12 mouse cellular contexts compared by ENCODE assay signal in the genomic region with DNA sequence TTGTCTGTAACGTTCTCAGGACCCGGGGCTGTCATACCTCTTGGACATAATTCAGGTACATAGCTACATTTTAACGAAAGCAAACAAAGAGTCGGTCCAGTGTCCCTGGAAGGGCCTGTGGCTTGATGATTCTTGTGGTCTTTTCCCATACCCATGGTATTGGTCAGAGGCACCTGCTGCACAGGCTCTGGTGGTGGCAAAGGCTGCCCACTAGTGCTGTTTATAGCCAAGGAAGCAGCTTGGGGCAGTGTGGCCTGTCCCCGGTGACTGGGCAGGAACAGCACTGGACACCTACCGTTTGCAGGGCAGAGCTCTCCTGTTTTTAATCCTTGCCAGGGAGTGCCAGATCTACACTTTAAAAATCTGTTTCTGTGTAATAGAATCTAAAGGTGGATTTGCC. TPM values are rescaled to one million over a fixed set of nuclear protein-coding genes. Genes with fewer than 3 reads are reported as not detected.
A peak's percentile ranks its signal among the peaks of the same experiment; 100 is the strongest.
DNase-seq lines count a peak whose midpoint lies in the region; ATAC-seq and TF ChIP-seq lines count a peak whose summit lies in the region.
"Had no signal": no experiment of that assay in that cellular context is flagged by ENCODE, and none has a peak within 500 bp of the region (broad histone marks: within the 10 kb centered on the region; RNA-seq: fewer than 3 reads in every experiment).

No protein-coding gene starts in this region.

- no peak for TF ChIP-seq CTCF in heart, adult 2 months (IDR thresholded peaks at IDR 0.05)
- TF ChIP-seq CTCF in spleen, adult 2 months (IDR thresholded peaks at IDR 0.05; ENCODE audit: extremely low read depth, insufficient read depth, insufficient read length, insufficient replicate concordance): no peak

- no peak overlapping the region; the same call in 1 of the 2 replicates for H3K9ac ChIP-seq in heart, adult 2 months (ENCODE audit: low read depth, low read length)
- no peak overlapping the region for H3K9ac ChIP-seq in stomach, embryonic 15.5 days

- DNase-seq in heart, embryonic 10.5 days (ENCODE audit: low spot score): peak; percentile 72
- DNase-seq in heart, adult 2 months: no peak
- DNase-seq in spleen, adult 2 months (ENCODE audit: low read depth in 1 of 2, low spot score in 2 of 2): no peak
- DNase-seq in spleen, postnatal 4 days (ENCODE audit: low spot score in 2 of 2): no peak
- DNase-seq in limb, embryonic 10.5 days (ENCODE audit: low spot score): peak; percentile 29
- no peak for DNase-seq in ovary, postnatal 10 days (ENCODE audit: low spot score)
- no peak for DNase-seq in layer of hippocampus, adult 9-10 months (ENCODE audit: low spot score)
- DNase-seq: cerebellum, adult 9-10 months; kidney, adult 11 months had no signal

- TF ChIP-seq POLR2A in heart, adult 2 months (IDR thresholded peaks at IDR 0.05; ENCODE audit: insufficient read depth, low read depth, low read length): no peak
- no peak for TF ChIP-seq POLR2A in spleen, adult 2 months (IDR thresholded peaks at IDR 0.05; ENCODE audit: low read depth, low read length)

- peaks cover 47% of the 10 kb centered on the region for H3K4me1 ChIP-seq in heart, embryonic 10.5 days
- H3K4me1 ChIP-seq in heart, adult 2 months (ENCODE audit: control insufficient read depth, insufficient read depth, low read length): peaks cover 8% of the 10 kb centered on the region
- H3K4me1 ChIP-seq in spleen, adult 2 months (ENCODE audit: control insufficient read depth, insufficient read depth, insufficient read length): peaks cover 12% of the 10 kb centered on the region; the same call in 1 of the 2 replicates
- peaks cover 13% of the 10 kb centered on the region for H3K4me1 ChIP-seq in limb, embryonic 10.5 days
- peaks cover 15% of the 10 kb centered on the region for H3K4me1 ChIP-seq in stomach, embryonic 15.5 days

- intact Hi-C loops in heart, adult 2 months (cut with DNase I): no loop called here

- peaks cover 18% of the 10 kb centered on the region for H3K27me3 ChIP-seq in heart, embryonic 10.5 days (ENCODE audit: insufficient read depth, poor library complexity, severe bottlenecking)
- 0 out of 2 replicates have a peak, but pooled peaks cover 1% of the 10 kb centered on the region for H3K27me3 ChIP-seq in heart, adult 2 months (ENCODE audit: control insufficient read depth, insufficient read depth, low read length)
- peaks cover 3% of the 10 kb centered on the region; the same call in 1 of the 2 replicates for H3K27me3 ChIP-seq in spleen, adult 2 months (ENCODE audit: control insufficient read depth, insufficient read depth, low read length)
- H3K27me3 ChIP-seq in limb, embryonic 10.5 days (ENCODE audit: low read depth, poor library complexity, severe bottlenecking): peaks cover 47% of the 10 kb centered on the region
- H3K27me3 ChIP-seq in stomach, embryonic 15.5 days (replicated peaks): peaks cover 5% of the 10 kb centered on the region; the same call in 1 of the 2 replicates

- TF ChIP-seq EP300 in heart, adult 2 months (IDR thresholded peaks at IDR 0.05; ENCODE audit: insufficient read depth, low read depth, low read length): no peak

- peak overlapping the region; percentile 66; the same call in 1 of the 2 replicates for H3K4me3 ChIP-seq in heart, embryonic 10.5 days
- H3K4me3 ChIP-seq in heart, adult 2 months: no peak overlapping the region
- peak overlapping the region; percentile 57; the same call in 1 of the 2 replicates for H3K4me3 ChIP-seq in spleen, adult 2 months (ENCODE audit: extremely low read depth, insufficient read depth, insufficient read length)
- no peak overlapping the region for H3K4me3 ChIP-seq in limb, embryonic 10.5 days
- H3K4me3 ChIP-seq in stomach, embryonic 15.5 days (replicated peaks): 0 out of 2 replicates have a peak overlapping the region, but pooled peaks have one; percentile 46

- H3K36me3 ChIP-seq in heart, embryonic 10.5 days: no peaks in the 10 kb centered on the region
- H3K36me3 ChIP-seq in heart, adult 2 months (ENCODE audit: control insufficient read depth, insufficient read depth, low read length): no peaks in the 10 kb centered on the region
- no peaks in the 10 kb centered on the region for H3K36me3 ChIP-seq in spleen, adult 2 months (ENCODE audit: control insufficient read depth, insufficient read depth, low read length)
- no peaks in the 10 kb centered on the region for H3K36me3 ChIP-seq in limb, embryonic 10.5 days
- no peaks in the 10 kb centered on the region for H3K36me3 ChIP-seq in stomach, embryonic 15.5 days
- H3K36me3 ChIP-seq: forebrain, embryonic 12.5 days had no signal

- no peaks in the 10 kb centered on the region for H3K9me3 ChIP-seq in heart, embryonic 10.5 days
- H3K9me3 ChIP-seq in limb, embryonic 10.5 days (replicated peaks): no peaks in the 10 kb centered on the region
- H3K9me3 ChIP-seq in stomach, embryonic 15.5 days: no peaks in the 10 kb centered on the region
- H3K9me3 ChIP-seq: forebrain, embryonic 12.5 days had no signal

- 67% methylated on average over 6 of the region's 6 CpGs for WGBS in heart, embryonic 10.5 days
- WGBS in heart, adult 2 months: 57% methylated on average over 6 of the region's 6 CpGs
- 14% methylated on average over 6 of the region's 6 CpGs for WGBS in spleen, adult 2 months
- WGBS in limb, embryonic 10.5 days: 81% methylated on average over 6 of the region's 6 CpGs
- 53% methylated on average over 6 of the region's 6 CpGs for WGBS in stomach, embryonic 15.5 days

- no peaks in the 10 kb centered on the region for H3K79me2 ChIP-seq in heart, adult 2 months (replicated peaks; ENCODE audit: control insufficient read depth, insufficient read depth, low read length)

- ATAC-seq in stomach, embryonic 15.5 days (ENCODE audit: insufficient read depth, low FRiP score, low read depth): no peak

- H3K27ac ChIP-seq in heart, embryonic 10.5 days: no peak overlapping the region
- no peak overlapping the region; the same call in 1 of the 2 replicates for H3K27ac ChIP-seq in heart, adult 2 months
- H3K27ac ChIP-seq in spleen, adult 2 months (ENCODE audit: insufficient read depth, low read length): no peak overlapping the region
- no peak overlapping the region for H3K27ac ChIP-seq in limb, embryonic 10.5 days
- H3K27ac ChIP-seq in stomach, embryonic 15.5 days: no peak overlapping the region
- H3K27ac ChIP-seq: forebrain, embryonic 12.5 days had no signal

- peak overlapping the region; percentile 86; the same call in 1 of the 2 replicates for H3K4me2 ChIP-seq in stomach, embryonic 15.5 days

RNA-seq across cellular contexts. Expression of gene Ramp1, which starts 1.1 kb away (rescaled TPM):
- polyA plus RNA-seq in heart, embryonic 10.5 days (2016; fragmentation: Nextera tagmentation; extraction: Ambion mirVana): 16.8 and 24.9 TPM in 2 replicates
- 1 to 10 TPM; 4.5 to 5.8 TPM for total RNA-seq in heart, adult 2 months (2021)
- polyA plus RNA-seq in heart, adult 2 months (2012; rRNA removed): 9.2 and 20.2 TPM in 2 replicates
- polyA plus RNA-seq in spleen, adult 2 months (2012; rRNA removed): 15.8 and 22.2 TPM in 2 replicates
- 0.16 and 0.23 TPM in 2 replicates for polyA plus RNA-seq in limb, embryonic 10.5 days (2016; fragmentation: Nextera tagmentation; extraction: Ambion mirVana)
- polyA plus RNA-seq in stomach, embryonic 15.5 days (2015; fragmentation: Nextera tagmentation; extraction: Ambion mirVana): 4.6 and 5.9 TPM in 2 replicates
- total RNA-seq: CH12.LX had no signal

RNA-seq across cellular contexts. Expression of gene Rbm44, which starts 35.8 kb away (rescaled TPM):
- 1.3 and 2.9 TPM in 2 replicates for polyA plus RNA-seq in heart, embryonic 10.5 days (2016; fragmentation: Nextera tagmentation; extraction: Ambion mirVana)
- total RNA-seq in heart, adult 2 months (2021): not detected
- not detected in 2 replicates for polyA plus RNA-seq in heart, adult 2 months (2012; rRNA removed)
- polyA plus RNA-seq in spleen, adult 2 months (2012; rRNA removed): 0.05 TPM in 1 of 2 replicates, not detected in the other
- 0.53 and 0.68 TPM in 2 replicates for polyA plus RNA-seq in limb, embryonic 10.5 days (2016; fragmentation: Nextera tagmentation; extraction: Ambion mirVana)
- 0.86 and 0.88 TPM in 2 replicates for polyA plus RNA-seq in stomach, embryonic 15.5 days (2015; fragmentation: Nextera tagmentation; extraction: Ambion mirVana)

Comparison
In these comparisons a context has a peak if more than half of its experiments do, and no peak if none do; other contexts are left out.
1. DNase-seq: peak in heart, embryonic 10.5 days (single experiment) and limb, embryonic 10.5 days (single experiment); none in heart, adult 2 months (0 of 2), spleen, adult 2 months (0 of 2), spleen, postnatal 4 days (0 of 2), ovary, postnatal 10 days (single experiment) and layer of hippocampus, adult 9-10 months (single experiment).
2. H3K4me3 ChIP-seq: peak in heart, embryonic 10.5 days (single experiment), spleen, adult 2 months (single experiment) and stomach, embryonic 15.5 days (single experiment); none in heart, adult 2 months (single experiment) and limb, embryonic 10.5 days (single experiment).